Mouse (Mus musculus): ENCODE measurements around the gene Stub1. TPM values are rescaled to one million over a fixed set of nuclear protein-coding genes. Genes with fewer than 3 reads are reported as not detected.
A peak's percentile ranks its signal among the peaks of the same experiment; 100 is the strongest.

Gene Stub1
- polyA plus RNA-seq, 1 experiment from 2014 or later = 346 TPM

DNA sequence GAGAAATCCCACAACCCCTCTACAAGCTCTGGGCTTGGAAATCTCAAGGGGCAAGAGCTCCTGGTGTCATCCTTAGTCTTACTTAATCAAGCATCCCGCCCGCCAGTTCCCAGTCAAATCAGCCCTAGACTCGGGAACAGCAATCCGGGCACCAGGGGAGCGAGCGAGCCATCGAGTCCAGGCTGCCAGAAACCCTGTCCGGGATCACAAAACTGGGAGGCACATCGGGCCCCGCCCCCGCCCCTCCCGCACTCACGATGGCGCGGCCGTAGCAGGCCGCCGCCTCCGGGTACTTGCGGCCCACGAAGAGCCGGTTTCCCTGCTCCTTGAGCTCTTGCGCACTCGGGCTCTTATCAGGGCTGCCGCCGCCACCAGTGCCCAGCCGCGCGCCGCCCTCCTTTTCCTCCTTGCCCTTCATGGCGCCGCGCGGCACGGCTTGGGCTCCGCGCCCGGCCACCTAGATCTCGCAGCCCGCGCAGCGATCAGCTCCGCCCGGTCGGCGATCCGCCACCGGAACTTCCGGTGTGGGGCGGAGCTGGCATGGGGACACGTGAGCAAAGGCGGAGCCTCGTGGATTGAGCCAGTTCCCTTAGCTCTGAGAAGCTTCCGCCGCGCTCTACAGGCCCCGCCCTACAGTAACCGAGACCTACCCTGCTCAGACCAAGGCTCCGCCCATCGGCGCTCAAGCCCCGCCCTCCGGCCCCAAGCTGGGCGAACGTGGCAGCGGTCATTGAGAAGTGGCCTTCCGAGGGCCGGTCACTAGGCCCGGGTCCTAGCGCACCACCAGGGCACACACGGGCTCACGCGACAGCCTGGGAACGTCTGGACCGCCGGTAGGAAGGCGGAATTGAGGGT is 541 bp downstream of the Stub1 start:
- peak overlapping the region; percentile 86 for H3K4me2 ChIP-seq
- no peaks in the 10 kb centered on the region for H3K27me3 ChIP-seq
- no peaks in the 10 kb centered on the region for H3K9me3 ChIP-seq
- under 1% methylated on average over 72 of the region's 77 CpGs for WGBS
- peaks cover 78% of the 10 kb centered on the region for H3K4me1 ChIP-seq
- H3K36me3 ChIP-seq = peaks cover 27% of the 10 kb centered on the region
- peak overlapping the region; percentile 97 for H3K27ac ChIP-seq
- peak overlapping the region; percentile 77 for H3K4me3 ChIP-seq
- ATAC-seq (ENCODE audit: insufficient number of reproducible peaks, low FRiP score, low TSS enrichment, low read depth) = peak; percentile 91
- peak overlapping the region; percentile 81 for H3K9ac ChIP-seq

DNA sequence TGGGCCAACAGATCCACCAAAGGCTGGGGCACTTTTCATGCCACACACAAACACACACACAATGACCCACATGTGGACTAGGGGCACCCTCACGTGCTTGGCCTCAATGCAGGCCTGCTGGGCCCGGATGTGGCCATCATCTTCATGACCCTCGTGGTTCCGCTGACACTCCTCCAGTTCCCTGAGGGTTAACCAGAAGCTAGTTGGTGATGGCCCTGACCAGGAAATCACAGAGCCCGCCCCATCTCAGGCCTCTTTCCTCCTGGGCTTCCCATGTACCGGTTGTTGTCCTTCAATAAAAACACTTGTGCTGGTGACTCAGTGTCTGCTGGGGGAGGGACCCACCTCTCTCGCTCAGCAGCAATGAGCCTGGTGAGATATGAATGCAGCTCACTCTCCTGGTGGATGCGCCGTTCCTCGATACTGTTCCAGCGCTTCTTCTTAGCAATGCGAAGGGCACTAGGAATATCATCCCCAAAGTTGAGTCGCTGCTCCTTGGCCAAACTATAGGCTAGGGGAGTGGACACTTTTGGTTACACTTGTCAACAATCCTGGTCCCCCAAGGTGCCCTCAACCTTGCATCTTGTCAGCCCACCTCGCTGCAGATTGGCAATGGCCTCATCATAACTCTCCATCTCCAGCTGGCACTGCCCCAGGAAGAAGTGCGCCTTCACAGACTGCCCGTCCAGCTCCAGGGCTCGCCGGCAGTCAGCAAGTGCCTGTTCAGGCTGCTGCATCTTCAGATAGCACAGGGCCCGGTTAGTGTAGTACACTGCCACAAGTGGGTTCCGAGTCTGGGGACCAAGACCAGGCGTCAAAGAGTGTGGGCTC is 1.5 kb downstream of the Stub1 start:
- H3K36me3 ChIP-seq = peaks cover 36% of the 10 kb centered on the region
- WGBS = 57% methylated on average over 21 of the region's 21 CpGs
- H3K27ac ChIP-seq = peak overlapping the region; percentile 97

GRCm38 (mm10) chr17:25830806-25831431 is 2.3 kb downstream of the Stub1 start:
- Histone ChIP-seq H3K4me2 (peak overlapping the region; percentile 86), H3K36me3 (peaks cover 44% of the 10 kb centered on the region), H3K4me3 (peak overlapping the region; percentile 77), H3K9me3 (no peaks in the 10 kb centered on the region), H3K27me3 (no peaks in the 10 kb centered on the region), H3K4me1 (peaks cover 65% of the 10 kb centered on the region), H3K27ac (peak overlapping the region; percentile 3; the same call in 1 of the 2 replicates), H3K9ac (0 out of 2 replicates have a peak overlapping the region, but pooled peaks have one; percentile 81)
- ATAC-seq (ENCODE audit: insufficient number of reproducible peaks, low FRiP score, low TSS enrichment, low read depth) = no peak
- WGBS = 88% methylated on average over 14 of the region's 14 CpGs

More for the DNA sequence above, 1.5 kb downstream of the Stub1 start:
- ATAC-seq (ENCODE audit: insufficient number of reproducible peaks, low FRiP score, low TSS enrichment, low read depth) = no peak
- Histone ChIP-seq H3K4me2 (peak overlapping the region; percentile 86), H3K27me3 (no peaks in the 10 kb centered on the region), H3K4me3 (peak overlapping the region; percentile 77), H3K9ac (peak overlapping the region; percentile 81), H3K4me1 (peaks cover 70% of the 10 kb centered on the region), H3K9me3 (no peaks in the 10 kb centered on the region)

GRCm38 (mm10) chr17:25830200-25830753 is 2.9 kb downstream of the Stub1 start:
- Histone ChIP-seq H3K27me3 (no peaks in the 10 kb centered on the region), H3K4me1 (peaks cover 64% of the 10 kb centered on the region), H3K4me3 (peak overlapping the region; percentile 62), H3K27ac (peak overlapping the region; percentile 3; the same call in 1 of the 2 replicates), H3K9me3 (no peaks in the 10 kb centered on the region), H3K36me3 (peaks cover 48% of the 10 kb centered on the region), H3K4me2 (peak overlapping the region; percentile 66), H3K9ac (no peak overlapping the region)
- WGBS = 76% methylated on average over 4 of the region's 4 CpGs
- ATAC-seq (ENCODE audit: insufficient number of reproducible peaks, low FRiP score, low TSS enrichment, low read depth) = no peak

GRCm38 (mm10) chr17:25829558-25830017 is 3.6 kb downstream of the Stub1 start:
- Histone ChIP-seq H3K36me3 (peaks cover 42% of the 10 kb centered on the region), H3K27ac (peak overlapping the region; percentile 92), H3K4me2 (peak overlapping the region; percentile 66), H3K9ac (peak overlapping the region; percentile 68), H3K4me3 (peak overlapping the region; percentile 62), H3K4me1 (peaks cover 64% of the 10 kb centered on the region), H3K9me3 (no peaks in the 10 kb centered on the region), H3K27me3 (no peaks in the 10 kb centered on the region)
- WGBS = 40% methylated on average over 8 of the region's 8 CpGs
- ATAC-seq (ENCODE audit: insufficient number of reproducible peaks, low FRiP score, low TSS enrichment, low read depth) = no peak

DNA sequence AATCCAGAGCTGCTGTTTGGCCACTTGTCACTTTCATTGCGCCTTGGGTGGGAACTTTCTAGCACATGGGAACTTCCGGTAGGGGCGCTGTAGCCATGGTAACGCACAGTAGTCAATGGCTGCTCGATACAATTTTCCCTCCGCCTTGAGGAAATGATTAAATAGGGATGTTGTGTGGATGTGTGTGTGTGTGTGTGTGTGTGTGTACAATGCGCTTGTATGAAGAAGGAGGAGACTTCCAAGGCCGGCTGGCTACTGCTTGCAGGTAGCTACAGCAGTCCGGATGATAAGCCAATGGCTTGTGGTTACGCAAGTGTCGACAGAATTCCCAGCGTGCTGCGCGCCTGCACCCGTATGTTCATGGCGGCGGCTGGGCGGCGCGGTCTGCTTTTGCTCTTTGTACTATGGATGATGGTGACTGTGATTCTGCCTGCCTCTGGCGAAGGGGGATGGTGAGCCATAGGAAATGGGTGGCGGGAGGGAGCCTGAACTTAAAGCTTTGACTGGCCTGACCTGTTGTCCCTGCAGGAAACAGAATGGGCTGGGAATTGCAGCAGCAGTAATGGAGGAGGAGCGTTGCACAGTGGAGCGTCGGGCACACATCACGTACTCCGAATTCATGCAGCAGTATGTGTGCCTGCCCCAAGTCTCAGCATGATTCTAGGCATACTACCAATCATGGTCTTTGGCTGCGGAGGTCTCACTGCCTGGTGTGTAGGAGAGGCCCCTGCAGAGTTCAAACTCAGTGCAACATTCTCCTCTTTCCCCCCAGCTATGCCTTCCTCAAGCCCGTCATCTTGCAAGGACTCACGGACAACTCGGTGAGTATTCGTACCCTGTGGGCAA is 4.3 kb downstream of the Stub1 start, which contains the start of gene Jmjd8:
Jmjd8 (plus strand) TSS at position 156 of the 846 bp plus-strand sequence.
- Histone ChIP-seq H3K36me3 (peaks cover 42% of the 10 kb centered on the region), H3K4me1 (peaks cover 64% of the 10 kb centered on the region), H3K27ac (peak within 1 kb of the TSS; percentile 92), H3K4me2 (peak within 1 kb of the TSS; percentile 66), H3K9me3 (no peaks in the 10 kb centered on the region), H3K9ac (peak within 1 kb of the TSS; percentile 68), H3K4me3 (peak within 1 kb of the TSS; percentile 62), H3K27me3 (no peaks in the 10 kb centered on the region)
- no peak for ATAC-seq (ENCODE audit: insufficient number of reproducible peaks, low FRiP score, low TSS enrichment, low read depth)
- WGBS = 2% methylated on average over 32 of the region's 32 CpGs

- Histone ChIP-seq H3K36me3 (peaks cover 42% of the 10 kb centered on the region), H3K4me2 (peak overlapping the region; percentile 66), H3K27ac (peak overlapping the region; percentile 92), H3K27me3 (no peaks in the 10 kb centered on the region), H3K4me1 (peaks cover 65% of the 10 kb centered on the region), H3K9me3 (no peaks in the 10 kb centered on the region), H3K9ac (peak overlapping the region; percentile 68; the same call in 1 of the 2 replicates), H3K4me3 (peak overlapping the region; percentile 62)
- ATAC-seq (ENCODE audit: insufficient number of reproducible peaks, low FRiP score, low TSS enrichment, low read depth) = no peak
- 81% methylated on average over 8 of the region's 8 CpGs for WGBS
Measured at GRCm38 (mm10) chr17:25828223-25828594, 5.0 kb downstream of the Stub1 start.

DNA sequence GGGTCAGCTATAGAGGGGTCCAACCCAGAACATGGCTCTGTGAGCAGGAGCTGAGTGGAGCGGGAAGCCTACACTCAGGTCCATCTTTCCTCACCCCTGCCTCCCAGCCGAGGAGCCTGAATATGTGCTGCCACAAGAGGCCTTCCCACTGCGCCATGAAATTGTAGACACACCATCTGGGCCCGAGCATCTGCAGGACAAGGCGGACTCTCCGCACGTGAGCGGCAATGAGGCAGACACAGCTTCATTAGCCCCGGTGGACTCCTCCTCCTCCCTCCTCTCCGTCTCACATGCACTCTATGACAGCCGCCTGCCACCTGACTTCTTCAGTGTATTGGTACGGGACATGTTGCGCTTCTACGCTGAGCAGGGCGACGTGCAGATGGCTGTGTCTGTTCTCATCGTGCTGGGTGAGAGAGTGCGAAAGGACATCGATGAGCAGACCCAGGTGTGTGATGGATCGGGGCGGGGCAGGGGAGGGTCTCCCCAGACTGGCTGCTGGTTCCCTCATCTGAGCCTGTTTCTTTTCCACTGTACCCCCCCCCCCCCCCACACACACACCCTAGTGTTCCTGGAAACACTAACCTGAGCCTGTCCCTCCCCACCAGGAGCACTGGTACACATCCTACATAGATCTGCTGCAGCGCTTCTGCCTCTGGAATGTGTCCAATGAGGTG is 5.5 kb downstream of the Stub1 start:
- Histone ChIP-seq H3K27me3 (no peaks in the 10 kb centered on the region), H3K27ac (0 out of 2 replicates have a peak overlapping the region, but pooled peaks have one; percentile 92), H3K36me3 (peaks cover 42% of the 10 kb centered on the region), H3K9me3 (no peaks in the 10 kb centered on the region), H3K9ac (no peak overlapping the region), H3K4me1 (peaks cover 65% of the 10 kb centered on the region), H3K4me3 (peak overlapping the region; percentile 62; the same call in 1 of the 2 replicates), H3K4me2 (0 out of 2 replicates have a peak overlapping the region, but pooled peaks have one; percentile 66)
- 90% methylated on average over 22 of the region's 22 CpGs for WGBS
- no peak for ATAC-seq (ENCODE audit: insufficient number of reproducible peaks, low FRiP score, low TSS enrichment, low read depth)

DNA sequence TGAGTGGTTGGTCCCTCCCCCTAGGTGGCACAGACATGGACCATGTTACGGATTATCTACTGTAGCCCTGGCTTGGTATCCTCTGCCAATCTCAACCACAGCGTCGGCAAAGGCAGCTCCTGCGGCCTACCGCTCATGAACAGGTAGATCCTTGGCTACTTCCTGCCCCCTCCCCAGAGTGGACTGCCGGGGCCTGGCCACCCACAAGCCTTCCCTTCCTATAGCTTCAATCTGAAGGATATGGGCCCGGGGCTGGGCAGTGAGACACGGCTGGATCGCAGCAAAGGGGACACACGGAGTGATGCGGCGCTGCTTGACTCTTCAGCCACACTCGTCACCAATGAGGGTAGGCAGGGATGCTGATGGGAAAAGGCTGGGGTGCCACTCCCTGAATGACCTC is 6.2 kb downstream of the Stub1 start:
- peaks cover 64% of the 10 kb centered on the region for H3K4me1 ChIP-seq
- H3K4me2 ChIP-seq = no peak overlapping the region
- no peak for ATAC-seq (ENCODE audit: insufficient number of reproducible peaks, low FRiP score, low TSS enrichment, low read depth)
- H3K9me3 ChIP-seq = no peaks in the 10 kb centered on the region
- H3K4me3 ChIP-seq = no peak overlapping the region
- no peak overlapping the region for H3K9ac ChIP-seq
- H3K27ac ChIP-seq = no peak overlapping the region
- H3K36me3 ChIP-seq = peaks cover 42% of the 10 kb centered on the region
- peaks cover 1% of the 10 kb centered on the region; the same call in 1 of the 2 replicates for H3K27me3 ChIP-seq
- WGBS = 96% methylated on average over 13 of the region's 13 CpGs

GRCm38 (mm10) chr17:25825984-25826570 is 7.1 kb downstream of the Stub1 start:
- Histone ChIP-seq H3K27ac (no peak overlapping the region), H3K4me2 (no peak overlapping the region), H3K36me3 (peaks cover 37% of the 10 kb centered on the region), H3K9me3 (no peaks in the 10 kb centered on the region), H3K4me1 (peaks cover 54% of the 10 kb centered on the region), H3K4me3 (no peak overlapping the region), H3K27me3 (peaks cover 9% of the 10 kb centered on the region), H3K9ac (no peak overlapping the region)
- no peak for ATAC-seq (ENCODE audit: insufficient number of reproducible peaks, low FRiP score, low TSS enrichment, low read depth)
- 95% methylated on average over 27 of the region's 27 CpGs for WGBS

Data from limb, embryonic 15.5 days (tissue).